Mouse (Mus musculus): ENCODE results near the gene Zrsr1. TPM values are rescaled to one million over a fixed set of nuclear protein-coding genes. Genes with fewer than 3 reads are reported as not detected.

Gene Zrsr1
- total RNA-seq, 2 experiments from 2014 or later, result 36.6 to 46.3 TPM

GRCm38 (mm10) chr11:22972746-22973526, 1.1 kb downstream of the Zrsr1 start:
- peak; percentile 77 to 79 for DNase-seq (ENCODE audit: low spot score in 2 of 2)

- no peak for DNase-seq (ENCODE audit: low spot score in 2 of 2)
These were observed 1.8 kb downstream of the Zrsr1 start for GRCm38 (mm10) chr11:22973599-22973998.

- DNase-seq (ENCODE audit: low spot score in 2 of 2), result no peak
These were observed 6.4 kb downstream of the Zrsr1 start for GRCm38 (mm10) chr11:22978215-22978614.

- DNase-seq (ENCODE audit: low spot score in 2 of 2), result no peak
These were observed 6.9 kb downstream of the Zrsr1 start for GRCm38 (mm10) chr11:22978711-22979110.

GRCm38 (mm10) chr11:22979221-22979620, 7.4 kb downstream of the Zrsr1 start:
- no peak for DNase-seq (ENCODE audit: low spot score in 2 of 2)

DNA sequence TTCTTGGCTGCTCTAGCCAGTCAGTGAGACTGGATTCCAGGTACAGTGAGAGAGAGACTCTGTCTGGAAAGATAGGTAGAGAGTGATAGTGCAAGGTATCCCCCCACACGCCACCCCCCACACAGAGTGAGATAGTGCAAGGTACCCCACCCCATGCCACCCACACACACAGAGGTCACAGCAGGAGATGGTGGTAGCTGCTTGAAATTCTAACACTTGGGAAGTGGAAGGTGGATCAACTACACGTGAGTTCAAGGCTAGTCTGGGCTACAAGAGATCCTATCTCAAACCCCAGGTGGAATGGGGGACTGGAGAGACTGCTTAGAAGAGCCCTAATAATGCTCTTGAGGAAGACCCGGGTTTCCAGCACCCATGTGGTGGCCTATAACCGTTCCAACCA, 9.2 kb downstream of the Zrsr1 start:
- DNase-seq (ENCODE audit: low spot score in 2 of 2), result no peak

DNA sequence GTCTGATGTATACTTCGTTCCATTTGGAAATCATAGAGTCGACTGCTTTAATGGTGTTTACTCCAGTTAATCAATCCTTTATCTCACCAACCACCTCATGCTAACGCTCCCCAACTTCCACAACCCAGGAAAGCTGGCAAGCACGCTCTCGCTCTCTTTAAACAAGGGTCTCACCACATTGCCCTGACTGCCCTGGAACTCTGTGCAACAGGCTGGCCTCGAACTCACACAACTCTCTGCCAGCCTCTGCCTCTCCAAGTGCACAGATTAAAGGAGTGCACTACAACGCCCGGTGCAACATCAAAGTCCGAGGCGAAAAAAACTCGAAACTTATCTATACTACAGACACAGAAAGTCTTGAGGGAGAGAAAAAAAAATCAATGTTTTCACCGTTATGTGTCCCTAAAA, 9.7 kb downstream of the Zrsr1 start:
- no peak for DNase-seq (ENCODE audit: low spot score in 2 of 2)

DNA sequence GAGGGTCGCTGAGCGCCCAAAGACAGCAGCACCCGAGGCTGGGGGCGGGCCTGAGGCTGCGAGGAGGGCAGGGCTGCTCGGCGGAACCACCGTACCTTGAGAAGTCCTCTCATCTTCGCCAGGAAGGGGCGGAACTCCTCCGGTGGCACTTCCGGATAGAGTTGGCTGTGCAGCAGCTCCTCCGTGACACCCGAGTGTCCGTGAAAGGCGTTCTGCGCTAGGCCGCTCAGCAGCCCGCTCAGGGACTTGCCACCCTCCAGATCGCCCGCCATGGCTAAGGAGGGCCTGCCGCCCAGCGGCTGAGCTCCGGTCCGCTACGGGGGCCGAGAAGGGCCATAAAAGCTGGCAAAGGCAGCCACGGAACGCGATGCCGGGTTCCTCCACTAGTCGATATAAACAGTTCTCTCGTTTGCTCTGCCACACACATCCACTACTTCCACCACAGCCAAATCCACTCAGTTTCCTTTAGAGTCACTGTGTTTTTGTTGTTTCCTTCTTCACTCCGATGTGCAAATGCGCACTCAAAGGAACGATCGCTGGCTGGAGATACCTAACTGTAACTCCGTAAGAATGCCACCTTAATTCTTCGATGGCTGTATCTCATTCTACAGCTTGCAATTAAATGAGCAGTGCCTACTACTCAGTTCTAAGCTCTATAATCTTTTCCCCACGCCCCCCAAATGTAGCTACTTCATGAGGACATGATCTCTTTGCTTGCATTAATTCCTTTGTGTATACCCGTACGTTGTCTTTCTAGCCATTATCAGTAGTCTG, 10.4 kb downstream of the Zrsr1 start, which contains the start of the genes Gm28048 and Commd1:
TSS of gene Gm28048 (minus strand) at position 107 of the 774 bp plus-strand sequence.
TSS of gene Commd1 (minus strand) at position 399 of the 774 bp plus-strand sequence.
- DNase-seq (ENCODE audit: low spot score in 2 of 2), result peak; percentile 97 to 98

GRCm38 (mm10) chr11:22982846-22983245, 11.0 kb downstream of the Zrsr1 start:
- no peak for DNase-seq (ENCODE audit: low spot score in 2 of 2)

DNA sequence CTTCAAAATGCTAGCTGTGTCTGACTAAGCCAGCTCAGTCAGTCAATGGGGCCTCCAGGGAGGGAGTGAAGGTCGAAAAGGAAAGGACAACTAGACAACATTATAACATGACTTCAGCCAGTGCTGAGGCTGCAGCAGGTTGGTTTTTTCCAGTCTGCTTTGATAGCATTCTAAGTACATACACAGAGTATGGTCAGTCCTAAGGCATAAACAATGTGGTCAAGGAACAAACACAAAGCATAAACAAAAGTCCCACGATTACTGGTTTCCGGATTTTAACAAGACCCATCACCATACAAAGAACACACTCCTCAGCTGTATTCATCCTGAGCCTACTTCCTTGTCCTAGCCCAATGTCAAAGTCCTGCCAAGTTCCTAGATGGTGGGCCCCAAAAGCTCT, 13.7 kb downstream of the Zrsr1 start:
- DNase-seq (ENCODE audit: low spot score in 2 of 2), result no peak

DNA sequence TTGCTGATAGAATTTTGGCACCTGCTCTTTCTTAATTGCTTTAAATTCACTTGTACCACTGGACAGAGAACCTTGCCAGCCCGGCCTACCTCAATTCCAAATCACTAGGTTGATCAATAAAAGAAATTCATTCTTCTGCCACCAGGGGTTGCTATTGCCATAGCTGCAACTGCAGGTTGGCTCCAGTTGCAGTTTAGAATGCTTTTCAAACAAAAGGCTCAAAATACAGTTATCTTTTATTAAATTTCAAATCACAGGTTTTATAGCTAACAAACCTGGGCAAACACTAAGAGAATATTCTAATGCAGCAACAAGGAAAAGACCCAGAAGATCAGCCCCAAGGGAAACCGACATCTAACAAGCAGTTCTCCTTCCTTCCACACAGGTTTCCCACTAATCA, 15.6 kb downstream of the Zrsr1 start:
- no peak for DNase-seq (ENCODE audit: low spot score in 2 of 2)

DNA sequence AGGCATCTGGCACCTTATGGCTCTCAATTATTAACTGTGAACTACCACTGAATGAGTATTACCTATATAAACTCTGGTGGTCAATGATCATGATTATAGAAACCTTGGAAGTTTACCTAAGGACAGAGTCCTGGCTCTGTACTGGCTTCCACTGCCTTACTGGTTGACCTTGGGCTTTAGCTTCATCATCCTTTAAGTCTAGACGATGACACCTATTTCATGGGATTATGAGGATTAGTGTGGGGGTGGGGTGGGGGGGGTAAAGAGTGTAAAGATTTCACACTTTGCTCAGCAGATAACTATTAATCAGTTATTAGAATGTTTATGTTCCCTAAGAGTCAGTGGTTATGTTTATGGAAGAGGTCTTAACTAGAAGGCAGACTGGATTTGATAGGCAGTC, 18.0 kb downstream of the Zrsr1 start:
- DNase-seq (ENCODE audit: low spot score in 2 of 2), result no peak

DNA sequence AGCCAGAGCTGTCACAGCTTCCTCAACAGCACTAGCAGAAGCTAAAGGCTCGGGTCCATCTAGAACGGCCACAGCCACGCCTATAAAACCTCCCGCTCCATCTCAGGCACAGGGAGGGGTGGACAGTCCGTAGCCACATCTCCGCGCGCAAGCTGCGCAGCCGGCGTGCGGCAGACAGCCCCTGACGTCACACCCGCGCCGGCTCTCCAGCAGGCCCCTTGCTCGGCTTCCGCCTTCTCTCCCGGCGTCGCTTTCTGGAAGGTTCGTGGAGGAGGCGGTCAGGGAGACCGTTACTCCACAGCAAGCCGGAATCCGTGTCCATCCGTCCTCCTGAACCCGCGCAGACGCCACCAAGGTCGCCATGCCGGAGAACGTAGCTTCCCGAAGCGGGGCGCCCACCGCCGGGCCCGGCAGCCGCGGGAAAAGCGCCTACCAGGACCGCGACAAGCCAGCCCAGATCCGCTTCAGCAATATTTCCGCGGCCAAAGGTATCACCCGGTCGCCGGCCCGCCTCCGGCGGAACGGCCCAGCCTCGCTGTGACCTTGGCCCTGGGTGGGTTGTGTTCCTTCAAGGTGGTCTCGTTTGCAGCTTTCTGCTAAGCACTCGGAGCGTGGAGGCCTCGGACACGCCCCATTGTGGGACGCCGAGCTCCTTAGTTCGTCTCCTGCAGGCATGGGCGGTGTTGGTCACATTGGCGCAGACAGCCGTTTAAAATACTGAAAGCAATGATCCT, 18.8 kb downstream of the Zrsr1 start, which contains the start of gene Cct4:
TSS of gene Cct4 (plus strand) at position 127 of the 734 bp plus-strand sequence.
- DNase-seq (ENCODE audit: low spot score in 2 of 2), result peak; percentile 92 to 95

GRCm38 (mm10) chr11:22991218-22991835, 19.5 kb downstream of the Zrsr1 start:
- DNase-seq (ENCODE audit: low spot score in 2 of 2), result no peak

GRCm38 (mm10) chr11:22994271-22994670, 22.5 kb downstream of the Zrsr1 start:
- no peak for DNase-seq (ENCODE audit: low spot score in 2 of 2)

GRCm38 (mm10) chr11:22995461-22995860, 23.7 kb downstream of the Zrsr1 start:
- no peak for DNase-seq (ENCODE audit: low spot score in 2 of 2)

DNA sequence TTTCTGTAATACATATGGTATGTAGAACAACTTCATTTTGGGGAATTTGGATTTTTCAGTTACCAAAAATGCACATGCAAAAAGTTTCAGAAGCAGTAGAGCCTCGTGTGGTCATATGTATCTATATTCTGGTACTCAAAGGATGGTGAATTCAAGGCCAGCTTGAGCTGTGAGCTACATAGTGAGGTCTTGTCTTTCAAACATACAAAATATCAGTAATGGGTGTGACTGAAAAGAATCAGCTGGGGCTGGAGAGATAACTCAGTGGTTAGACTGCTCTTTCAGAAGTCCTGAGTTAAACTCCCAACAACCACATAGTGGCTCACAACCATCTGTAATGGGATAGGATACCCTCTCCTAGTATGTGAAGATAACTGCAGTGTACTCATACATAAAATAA, 26.5 kb downstream of the Zrsr1 start:
- no peak for DNase-seq (ENCODE audit: low spot score in 2 of 2)

DNA sequence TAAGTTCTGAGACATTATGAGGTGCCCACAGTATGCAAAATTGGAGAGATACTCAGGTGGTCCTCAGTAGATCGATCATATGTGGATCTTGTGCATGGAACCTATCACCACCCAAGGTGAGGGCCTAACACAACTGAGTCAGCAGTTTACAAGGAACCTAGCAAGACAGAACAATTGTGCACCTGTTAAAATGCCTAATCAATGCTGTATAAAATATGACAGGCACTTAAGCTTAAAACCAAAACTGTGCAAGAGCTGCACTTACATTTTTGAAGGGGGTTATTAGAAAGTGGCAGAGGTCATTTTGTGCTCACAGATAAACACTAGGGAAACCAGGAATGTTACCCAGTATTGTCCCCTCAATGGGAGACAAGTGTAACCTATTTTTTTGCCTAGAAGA, 33.5 kb downstream of the Zrsr1 start:
- DNase-seq (ENCODE audit: low spot score in 2 of 2), result no peak

DNA sequence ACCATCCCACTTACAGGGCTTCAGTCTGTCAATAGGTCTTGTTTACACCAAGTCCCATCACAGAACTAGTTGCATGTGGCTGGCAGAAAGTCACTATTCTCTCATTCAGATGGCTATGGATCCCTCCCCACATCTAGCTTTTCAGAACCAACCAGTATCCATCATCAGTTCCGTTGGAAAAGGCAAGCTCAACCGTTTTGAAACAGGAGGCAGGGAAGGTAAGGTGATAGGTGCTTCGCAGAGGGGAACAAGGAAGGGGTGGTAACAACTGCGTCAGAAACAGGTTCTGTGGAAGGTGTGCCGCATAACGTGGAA, 35.3 kb downstream of the Zrsr1 start:
- DNase-seq (ENCODE audit: low spot score in 2 of 2), result no peak

- peak; percentile 52 to 67 for DNase-seq (ENCODE audit: low spot score in 2 of 2)
These were observed 35.8 kb downstream of the Zrsr1 start, which contains the start of gene Fam161a for GRCm38 (mm10) chr11:23007481-23008180. Gene Fam161a, plus strand, starts transcription at chr11:23007531.
